Mouse (Mus musculus): ENCODE data around the gene Fmod. TPM values are rescaled to one million over a fixed set of nuclear protein-coding genes. Genes with fewer than 3 reads are reported as not detected.

Gene Fmod
- total and polyA plus RNA-seq, 3 experiments = 0.16 TPM; not detected in 2

GRCm38 (mm10) chr1:134063086-134063772 is 26.2 kb downstream of the Fmod start:
- H3K36me3 ChIP-seq (replicated peaks) = no peaks in the 10 kb centered on the region
- H3K4me3 ChIP-seq (ENCODE audit: low read depth, low read length) = no peak overlapping the region; the same call in 1 of the 2 replicates
- peaks cover 90% of the 10 kb centered on the region for H3K27me3 ChIP-seq (ENCODE audit: insufficient read depth, low read length)
- H3K9me3 ChIP-seq (replicated peaks) = no peaks in the 10 kb centered on the region
- ATAC-seq (ENCODE audit: extremely low read depth, insufficient number of reproducible peaks, low FRiP score, poor library complexity, severe bottlenecking) (no peak), DNase-seq (ENCODE audit: low spot score) (no peak)
- H3K4me1 ChIP-seq (ENCODE audit: insufficient read depth, low read depth, low read length) = peaks cover 39% of the 10 kb centered on the region
- TF ChIP-seq POLR2AphosphoS5 (IDR thresholded peaks at IDR 0.05; ENCODE audit: insufficient replicate concordance, low read depth, low read length) = no peak
- TF ChIP-seq CTCF (IDR thresholded peaks at IDR 0.05; ENCODE audit: low read depth, low read length) = no peak
- no peak for TF ChIP-seq GATA2 (IDR thresholded peaks at IDR 0.05; ENCODE audit: borderline replicate concordance, low read depth, low read length)
- TF ChIP-seq TAL1 (conservative IDR thresholded peaks at IDR 0.05; ENCODE audit: low read depth, low read length) = no peak
- no peak for TF ChIP-seq GATA1 (IDR thresholded peaks at IDR 0.05; ENCODE audit: borderline replicate concordance, low read length)

GRCm38 (mm10) chr1:134063773-134064125 is 26.7 kb downstream of the Fmod start:
- ATAC-seq (ENCODE audit: extremely low read depth, insufficient number of reproducible peaks, low FRiP score, poor library complexity, severe bottlenecking) = no peak
- Histone ChIP-seq H3K4me3 (ENCODE audit: low read depth, low read length) (no peak overlapping the region), H3K4me1 (ENCODE audit: insufficient read depth, low read depth, low read length) (peaks cover 39% of the 10 kb centered on the region), H3K27me3 (ENCODE audit: insufficient read depth, low read length) (peaks cover 91% of the 10 kb centered on the region), H3K9me3 (replicated peaks) (no peaks in the 10 kb centered on the region), H3K36me3 (replicated peaks) (no peaks in the 10 kb centered on the region)
- no peak for DNase-seq (ENCODE audit: low spot score)
- no peak for TF ChIP-seq TAL1 (conservative IDR thresholded peaks at IDR 0.05; ENCODE audit: low read depth, low read length)
- TF ChIP-seq GATA2 (IDR thresholded peaks at IDR 0.05; ENCODE audit: borderline replicate concordance, low read depth, low read length) = no peak
- TF ChIP-seq CTCF (IDR thresholded peaks at IDR 0.05; ENCODE audit: low read depth, low read length) = no peak
- no peak for TF ChIP-seq POLR2AphosphoS5 (IDR thresholded peaks at IDR 0.05; ENCODE audit: insufficient replicate concordance, low read depth, low read length)
- no peak for TF ChIP-seq GATA1 (IDR thresholded peaks at IDR 0.05; ENCODE audit: borderline replicate concordance, low read length)

- DNase-seq (ENCODE audit: low spot score) (no peak), ATAC-seq (ENCODE audit: extremely low read depth, insufficient number of reproducible peaks, low FRiP score, poor library complexity, severe bottlenecking) (no peak)
- Histone ChIP-seq H3K36me3 (replicated peaks) (no peaks in the 10 kb centered on the region), H3K4me3 (ENCODE audit: low read depth, low read length) (no peak overlapping the region), H3K4me1 (ENCODE audit: insufficient read depth, low read depth, low read length) (peaks cover 39% of the 10 kb centered on the region), H3K27me3 (ENCODE audit: insufficient read depth, low read length) (peaks cover 92% of the 10 kb centered on the region), H3K9me3 (replicated peaks) (no peaks in the 10 kb centered on the region)
- TF ChIP-seq POLR2AphosphoS5 (IDR thresholded peaks at IDR 0.05; ENCODE audit: insufficient replicate concordance, low read depth, low read length) (no peak), GATA2 (IDR thresholded peaks at IDR 0.05; ENCODE audit: borderline replicate concordance, low read depth, low read length) (no peak), CTCF (IDR thresholded peaks at IDR 0.05; ENCODE audit: low read depth, low read length) (no peak), GATA1 (IDR thresholded peaks at IDR 0.05; ENCODE audit: borderline replicate concordance, low read length) (no peak), TAL1 (conservative IDR thresholded peaks at IDR 0.05; ENCODE audit: low read depth, low read length) (no peak)
These were observed 27.3 kb downstream of the Fmod start for GRCm38 (mm10) chr1:134064296-134064831.

- DNase-seq (ENCODE audit: low spot score) (no peak), ATAC-seq (ENCODE audit: extremely low read depth, insufficient number of reproducible peaks, low FRiP score, poor library complexity, severe bottlenecking) (peak; percentile 35; the same call in 1 of the 2 replicates)
- Histone ChIP-seq H3K36me3 (replicated peaks) (no peaks in the 10 kb centered on the region), H3K27me3 (ENCODE audit: insufficient read depth, low read length) (peaks cover 94% of the 10 kb centered on the region), H3K9me3 (replicated peaks) (no peaks in the 10 kb centered on the region), H3K4me3 (ENCODE audit: low read depth, low read length) (no peak overlapping the region), H3K4me1 (ENCODE audit: insufficient read depth, low read depth, low read length) (peaks cover 34% of the 10 kb centered on the region)
- no peak for TF ChIP-seq GATA2 (IDR thresholded peaks at IDR 0.05; ENCODE audit: borderline replicate concordance, low read depth, low read length)
- no peak for TF ChIP-seq POLR2AphosphoS5 (IDR thresholded peaks at IDR 0.05; ENCODE audit: insufficient replicate concordance, low read depth, low read length)
- no peak for TF ChIP-seq CTCF (IDR thresholded peaks at IDR 0.05; ENCODE audit: low read depth, low read length)
- TF ChIP-seq GATA1 (IDR thresholded peaks at IDR 0.05; ENCODE audit: borderline replicate concordance, low read length) = no peak
These were observed 28.3 kb downstream of the Fmod start for GRCm38 (mm10) chr1:134065241-134065809.

- no peak overlapping the region for H3K4me3 ChIP-seq (ENCODE audit: low read depth, low read length)
- ATAC-seq (ENCODE audit: extremely low read depth, insufficient number of reproducible peaks, low FRiP score, poor library complexity, severe bottlenecking) (no peak), DNase-seq (ENCODE audit: low spot score) (no peak)
- no peaks in the 10 kb centered on the region for H3K9me3 ChIP-seq (replicated peaks)
- peaks cover 94% of the 10 kb centered on the region for H3K27me3 ChIP-seq (ENCODE audit: insufficient read depth, low read length)
- no peak for TF ChIP-seq POLR2AphosphoS5 (IDR thresholded peaks at IDR 0.05; ENCODE audit: insufficient replicate concordance, low read depth, low read length)
- H3K36me3 ChIP-seq (replicated peaks) = no peaks in the 10 kb centered on the region
- H3K4me1 ChIP-seq (ENCODE audit: insufficient read depth, low read depth, low read length) = peaks cover 31% of the 10 kb centered on the region
These were observed 29.5 kb downstream of the Fmod start for GRCm38 (mm10) chr1:134066554-134066953.

- Histone ChIP-seq H3K4me1 (ENCODE audit: insufficient read depth, low read depth, low read length) (peaks cover 37% of the 10 kb centered on the region), H3K36me3 (replicated peaks) (no peaks in the 10 kb centered on the region), H3K4me3 (ENCODE audit: low read depth, low read length) (no peak overlapping the region), H3K9me3 (replicated peaks) (no peaks in the 10 kb centered on the region), H3K27me3 (ENCODE audit: insufficient read depth, low read length) (peaks cover 93% of the 10 kb centered on the region)
- DNase-seq (ENCODE audit: low spot score) = no peak
- TF ChIP-seq POLR2AphosphoS5 (IDR thresholded peaks at IDR 0.05; ENCODE audit: insufficient replicate concordance, low read depth, low read length) (no peak), GATA2 (IDR thresholded peaks at IDR 0.05; ENCODE audit: borderline replicate concordance, low read depth, low read length) (no peak)
- no peak for ATAC-seq (ENCODE audit: extremely low read depth, insufficient number of reproducible peaks, low FRiP score, poor library complexity, severe bottlenecking)
These were observed 30.1 kb downstream of the Fmod start for GRCm38 (mm10) chr1:134067143-134067619.
